Mouse (Mus musculus): ENCODE measurements around the gene Shank1.

The Shank1 gene

GRCm38 (mm10) chr7:44304775-44305641 is 5.0 kb upstream of the Shank1 start:
- peak; percentile 99 for DNase-seq (ENCODE audit: extremely low spot score)

- DNase-seq (ENCODE audit: extremely low spot score): no peak
Measured at GRCm38 (mm10) chr7:44305686-44306085, 4.4 kb upstream of the Shank1 start.

- no peak for DNase-seq (ENCODE audit: extremely low spot score)
Measured at GRCm38 (mm10) chr7:44306516-44307240, 3.4 kb upstream of the Shank1 start, which contains the start of gene Clec11a. Gene Clec11a, minus strand, starts transcription at chr7:44306902.

- no peak for DNase-seq (ENCODE audit: extremely low spot score)
Measured at GRCm38 (mm10) chr7:44307261-44308020, 2.6 kb upstream of the Shank1 start.

- peak; percentile 46 for DNase-seq (ENCODE audit: extremely low spot score)
Measured at GRCm38 (mm10) chr7:44310285-44310877, 328 bp downstream of the Shank1 start.

GRCm38 (mm10) chr7:44310878-44311712 is 1.0 kb downstream of the Shank1 start:
- peak; percentile 68 for DNase-seq (ENCODE audit: extremely low spot score)

- no peak for DNase-seq (ENCODE audit: extremely low spot score)
Measured at GRCm38 (mm10) chr7:44311713-44312304, 1.8 kb downstream of the Shank1 start.

- DNase-seq (ENCODE audit: extremely low spot score): no peak
Measured at GRCm38 (mm10) chr7:44312484-44312883, 2.4 kb downstream of the Shank1 start.

GRCm38 (mm10) chr7:44317913-44318312 is 7.9 kb downstream of the Shank1 start:
- DNase-seq (ENCODE audit: extremely low spot score): no peak

- no peak for DNase-seq (ENCODE audit: extremely low spot score)
Measured at GRCm38 (mm10) chr7:44320886-44321285, 10.8 kb downstream of the Shank1 start.

GRCm38 (mm10) chr7:44322290-44322689 is 12.2 kb downstream of the Shank1 start:
- DNase-seq (ENCODE audit: extremely low spot score): no peak

- DNase-seq (ENCODE audit: extremely low spot score): no peak
Measured at GRCm38 (mm10) chr7:44326614-44327013, 16.6 kb downstream of the Shank1 start.

GRCm38 (mm10) chr7:44332336-44332735 is 22.3 kb downstream of the Shank1 start:
- DNase-seq (ENCODE audit: extremely low spot score): no peak

- DNase-seq (ENCODE audit: extremely low spot score): no peak
Measured at GRCm38 (mm10) chr7:44334139-44334538, 24.1 kb downstream of the Shank1 start.

- peak; percentile 63 for DNase-seq (ENCODE audit: extremely low spot score)
Measured at GRCm38 (mm10) chr7:44335031-44335878, 25.2 kb downstream of the Shank1 start.

- no peak for DNase-seq (ENCODE audit: extremely low spot score)
Measured at GRCm38 (mm10) chr7:44336046-44337021, 26.3 kb downstream of the Shank1 start.

- DNase-seq (ENCODE audit: extremely low spot score): no peak
Measured at GRCm38 (mm10) chr7:44337121-44337849, 27.2 kb downstream of the Shank1 start.

- DNase-seq (ENCODE audit: extremely low spot score): no peak
Measured at GRCm38 (mm10) chr7:44340226-44340625, 30.2 kb downstream of the Shank1 start.

Data from embryo, embryonic 9.5 days (tissue).